Mouse (Mus musculus): Measurements from ENCODE around the gene Ceacam10. TPM values are rescaled to one million over a fixed set of nuclear protein-coding genes. Genes with fewer than 3 reads are reported as not detected.

Gene Ceacam10
- polyA plus RNA-seq, 1 experiment from 2014 or later: not detected

GRCm38 (mm10) chr7:24776145-24776544, 861 bp upstream of the Ceacam10 start:
- peaks cover 12% of the 10 kb centered on the region for H3K27me3 ChIP-seq
- DNase-seq (ENCODE audit: low read depth, low spot score): no peak
- CTCF ChIA-PET: no interaction called here
- peak; percentile 5 for TF ChIP-seq CTCF (IDR thresholded peaks at IDR 0.05)
- no peak for ATAC-seq
- in situ Hi-C loops (cut with MboI; ENCODE audit: low pct_unique_long_range_greater_than_20kb): loop anchor here (5.0 kb wide), 1 partner anchor 706 kb away; no protein-coding TSS in a partner anchor
- POLR2A ChIA-PET: no interaction called here

GRCm38 (mm10) chr7:24797918-24798317, 20.9 kb downstream of the Ceacam10 start:
- ChIA-PET POLR2A (no interaction called here), CTCF (no interaction called here)
- no peak for TF ChIP-seq CTCF (IDR thresholded peaks at IDR 0.05)
- DNase-seq (ENCODE audit: low read depth, low spot score) (no peak), ATAC-seq (no peak)
- in situ Hi-C loops (cut with MboI; ENCODE audit: low pct_unique_long_range_greater_than_20kb): no loop called here
- H3K27me3 ChIP-seq: peaks cover 6% of the 10 kb centered on the region

GRCm38 (mm10) chr7:24802149-24802767, 25.3 kb downstream of the Ceacam10 start:
- POLR2A ChIA-PET: no interaction called here

GRCm38 (mm10) chr7:24804826-24805225, 27.8 kb downstream of the Ceacam10 start:
- DNase-seq (ENCODE audit: low read depth, low spot score) (no peak), ATAC-seq (no peak)
- TF ChIP-seq CTCF (IDR thresholded peaks at IDR 0.05): no peak
- H3K27me3 ChIP-seq: peaks cover 14% of the 10 kb centered on the region
- in situ Hi-C loops (cut with MboI; ENCODE audit: low pct_unique_long_range_greater_than_20kb): no loop called here
- ChIA-PET POLR2A (no interaction called here), CTCF (no interaction called here)

More at GRCm38 (mm10) chr7:24802149-24802767, 25.3 kb downstream of the Ceacam10 start:
- DNase-seq (ENCODE audit: low read depth, low spot score) (no peak), ATAC-seq (no peak)
- H3K27me3 ChIP-seq: peaks cover 14% of the 10 kb centered on the region
- in situ Hi-C loops (cut with MboI; ENCODE audit: low pct_unique_long_range_greater_than_20kb): no loop called here
- no peak for TF ChIP-seq CTCF (IDR thresholded peaks at IDR 0.05)
- CTCF ChIA-PET: no interaction called here

- ChIA-PET CTCF (interaction anchor here (1.2 kb wide), 1 partner anchor 8 kb away, joined by 4 read pairs; no protein-coding TSS in a partner anchor), POLR2A (no interaction called here)
- in situ Hi-C loops (cut with MboI; ENCODE audit: low pct_unique_long_range_greater_than_20kb): no loop called here
- peaks cover 21% of the 10 kb centered on the region for H3K27me3 ChIP-seq
- no peak for TF ChIP-seq CTCF (IDR thresholded peaks at IDR 0.05)
- ATAC-seq (no peak), DNase-seq (ENCODE audit: low read depth, low spot score) (no peak)
Measured at GRCm38 (mm10) chr7:24809041-24809440, 32.0 kb downstream of the Ceacam10 start.

DNA sequence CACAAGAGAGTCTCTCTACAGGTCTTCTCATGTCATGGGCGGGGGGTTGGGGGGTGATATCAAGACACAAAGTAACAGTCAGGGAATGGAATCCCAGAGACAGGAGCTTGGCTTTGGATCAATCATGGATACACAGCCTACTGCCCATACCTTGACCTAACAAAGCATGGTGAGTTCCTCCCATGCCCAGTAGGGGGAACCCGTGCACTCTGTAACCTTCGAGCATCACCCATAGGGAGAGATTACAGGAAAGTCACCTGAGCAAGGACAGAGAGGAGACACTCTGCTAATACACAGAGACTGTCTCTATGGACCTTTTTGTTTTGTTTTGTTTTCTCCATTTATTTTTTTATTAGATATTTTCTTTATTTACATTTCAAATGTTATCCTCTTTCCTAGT, 40.5 kb downstream of the Ceacam10 start:
- POLR2A ChIA-PET: interaction anchor here (0.6 kb wide), 1 partner anchor 127 kb away, joined by 3 read pairs; no protein-coding TSS in a partner anchor
- peak; percentile 54 for ATAC-seq
- DNase-seq (ENCODE audit: low read depth, low spot score): peak; percentile 19
- in situ Hi-C loops (cut with MboI; ENCODE audit: low pct_unique_long_range_greater_than_20kb): loop anchor here (10.0 kb wide), 1 partner anchor 147 kb away; no protein-coding TSS in a partner anchor
- H3K27me3 ChIP-seq: peaks cover 9% of the 10 kb centered on the region
- CTCF ChIA-PET: interaction anchor here (0.6 to 2.3 kb wide), 6 partner anchors 8 to 155 kb away, joined by 3 to 11 read pairs (median 3); partner anchors contain the start of gene Rabac1
- TF ChIP-seq CTCF (IDR thresholded peaks at IDR 0.05): peak; percentile 89

DNA sequence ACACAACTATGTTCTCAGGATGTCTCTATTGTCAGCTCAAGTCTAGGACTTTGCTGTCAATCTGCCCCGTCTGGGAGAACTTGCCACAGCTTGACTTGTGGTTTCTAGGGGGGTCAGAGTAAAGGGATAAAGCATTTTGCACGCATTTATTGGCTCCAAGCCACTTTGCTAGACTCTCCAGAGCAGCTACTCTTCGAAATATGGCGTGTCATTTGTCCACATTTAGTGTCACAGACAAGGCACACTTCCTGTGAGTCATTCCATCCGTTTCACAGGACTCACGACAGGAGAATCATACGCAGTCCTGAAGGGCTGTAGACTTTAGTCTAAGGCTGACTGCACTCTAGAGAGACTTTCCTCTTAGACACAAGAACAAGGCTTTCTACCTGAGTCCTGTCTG, 47.4 kb downstream of the Ceacam10 start:
- in situ Hi-C loops (cut with MboI; ENCODE audit: low pct_unique_long_range_greater_than_20kb): no loop called here
- no peak for TF ChIP-seq CTCF (IDR thresholded peaks at IDR 0.05)
- ATAC-seq (no peak), DNase-seq (ENCODE audit: low read depth, low spot score) (no peak)
- ChIA-PET CTCF (no interaction called here), POLR2A (interaction anchor here (0.6 kb wide), 1 partner anchor 79 kb away, joined by 3 read pairs; no protein-coding TSS in a partner anchor)
- peaks cover 13% of the 10 kb centered on the region for H3K27me3 ChIP-seq

DNA sequence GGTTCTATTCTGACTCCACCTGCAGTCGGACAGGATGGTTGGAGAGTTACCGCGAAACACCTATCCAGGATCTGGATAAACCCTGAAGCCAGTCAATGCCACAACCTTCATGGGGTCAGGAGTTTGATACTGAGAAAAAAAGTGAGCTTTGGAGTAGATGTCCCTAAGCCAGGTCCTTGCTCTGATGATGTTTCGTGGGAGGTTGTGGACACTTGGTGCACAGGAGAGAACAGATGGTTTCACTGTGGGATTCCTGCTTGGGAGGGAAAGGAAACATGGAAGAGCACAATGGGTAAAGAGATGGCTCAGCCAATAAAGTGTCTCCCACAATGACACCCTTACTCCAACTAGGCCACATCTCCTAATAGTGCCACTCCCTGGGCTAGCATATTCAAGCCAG, 50.2 kb downstream of the Ceacam10 start:
- in situ Hi-C loops (cut with MboI; ENCODE audit: low pct_unique_long_range_greater_than_20kb): no loop called here
- no peak for TF ChIP-seq CTCF (IDR thresholded peaks at IDR 0.05)
- ATAC-seq: no peak
- no peak for DNase-seq (ENCODE audit: low read depth, low spot score)
- ChIA-PET CTCF (interaction anchor here (1.1 kb wide), 1 partner anchor 9 kb away, joined by 4 read pairs; no protein-coding TSS in a partner anchor), POLR2A (no interaction called here)
- H3K27me3 ChIP-seq: peaks cover 23% of the 10 kb centered on the region

Other genes with a start within 250 kb of the Ceacam10 start
- 28.8 TPM for gene Irgq, start 246.5 kb upstream of the Ceacam10 start, polyA plus RNA-seq (2021)
- 0.26 TPM for gene Pinlyp, start 231.1 kb upstream of the Ceacam10 start, polyA plus RNA-seq (2021)
- 60.3 TPM for gene Xrcc1, start 230.9 kb upstream of the Ceacam10 start, polyA plus RNA-seq (2021)
- 74.5 TPM for gene Ethe1, start 189.7 kb upstream of the Ceacam10 start, polyA plus RNA-seq (2021)
- gene Zfp575, start 189.6 kb upstream of the Ceacam10 start, polyA plus RNA-seq (2021): not detected
- 2.7 TPM for gene Phldb3, start 166.4 kb upstream of the Ceacam10 start, polyA plus RNA-seq (2021)
- gene Lypd3, start 140.7 kb upstream of the Ceacam10 start, polyA plus RNA-seq (2021): not detected
- gene Tex101, start 100.5 kb upstream of the Ceacam10 start, polyA plus RNA-seq (2021): not detected
- gene BC049730, start 68.0 kb upstream of the Ceacam10 start, polyA plus RNA-seq (2021): not detected
- gene Gm4763, start 50.3 kb upstream of the Ceacam10 start, polyA plus RNA-seq (2021): not detected
- gene Cd177, start 16.9 kb upstream of the Ceacam10 start, polyA plus RNA-seq (2021): 0.31 TPM
- gene Gm9844, start 85.0 kb downstream of the Ceacam10 start, polyA plus RNA-seq (2021): 1.6 TPM
- gene Lypd4, start 92.7 kb downstream of the Ceacam10 start, polyA plus RNA-seq (2021): 0.10 TPM
- not detected for gene Dmrtc2, start 92.9 kb downstream of the Ceacam10 start, polyA plus RNA-seq (2021)
- gene Rps19, start 107.2 kb downstream of the Ceacam10 start, polyA plus RNA-seq (2021): 393 TPM
- gene Cd79a, start 120.2 kb downstream of the Ceacam10 start, polyA plus RNA-seq (2021): not detected
- gene Arhgef1, start 125.7 kb downstream of the Ceacam10 start, polyA plus RNA-seq (2021): 95.7 TPM
- not detected for gene Gm4881, start 167.3 kb downstream of the Ceacam10 start, polyA plus RNA-seq (2021)
- 211 TPM for gene Rabac1, start 195.5 kb downstream of the Ceacam10 start, polyA plus RNA-seq (2021)
- gene Atp1a3, start 228.8 kb downstream of the Ceacam10 start, polyA plus RNA-seq (2021): 0.05 TPM